Mouse (Mus musculus) effector memory CD4-positive, alpha-beta T cell, adult 7 months (primary cell): ENCODE data around the gene Olfr51. TPM values are rescaled to one million over a fixed set of nuclear protein-coding genes. Genes with fewer than 3 reads are reported as not detected.

Experiments used
- polyA plus RNA-seq: library from polyadenylated mRNA; unstranded; fragments of 100-300 nt; shearing (Covaris generic); gene quantifications from one replicate; pipeline ENCODE4 v1.2.1, GENCODE M21; 2017

Gene Olfr51
- polyA plus RNA-seq: 0.76 TPM

GRCm38 (mm10) chr11:51003296-51003695 is at the start of gene Olfr51:
TSS of gene Olfr51 (plus strand) at chr11:51003596.

GRCm38 (mm10) chr11:50953665-50954064 is 49.7 kb upstream of the Olfr51 start, which contains the start of gene Prop1:
TSS of gene Prop1 (minus strand) at chr11:50953765.

GRCm38 (mm10) chr11:50966230-50966629 is 37.2 kb upstream of the Olfr51 start, which contains the start of gene Olfr1378:
TSS of gene Olfr1378 (plus strand) at chr11:50966530.

GRCm38 (mm10) chr11:50981667-50982066 is 21.7 kb upstream of the Olfr51 start, which contains the start of gene Olfr1377:
TSS of gene Olfr1377 (plus strand) at chr11:50981967.

GRCm38 (mm10) chr11:51013936-51014335 is 10.5 kb downstream of the Olfr51 start, which contains the start of gene Olfr54:
TSS of gene Olfr54 (plus strand) at chr11:51014236.

GRCm38 (mm10) chr11:51047809-51048208 is 44.4 kb downstream of the Olfr51 start, which contains the start of gene Olfr1375:
TSS of gene Olfr1375 (plus strand) at chr11:51048109.

GRCm38 (mm10) chr11:51059151-51059571 is 55.8 kb downstream of the Olfr51 start, which contains the start of gene Zfp354a:
TSS of gene Zfp354a (plus strand) at chr11:51059257.

Other genes with a start within 250 kb of the Olfr51 start
- 4.1 TPM for gene Zfp354c, start 175.9 kb upstream of the Olfr51 start, polyA plus RNA-seq
- gene Zfp879, start 162.0 kb upstream of the Olfr51 start, polyA plus RNA-seq: not detected
- gene Grm6, start 152.9 kb upstream of the Olfr51 start, polyA plus RNA-seq: 0.29 TPM
- not detected for gene Zfp454, start 115.9 kb upstream of the Olfr51 start, polyA plus RNA-seq
- not detected for gene Zfp2, start 87.4 kb upstream of the Olfr51 start, polyA plus RNA-seq
- not detected for gene Zfp354b, start 72.0 kb upstream of the Olfr51 start, polyA plus RNA-seq
- not detected for gene 4933414I15Rik, start 59.8 kb upstream of the Olfr51 start, polyA plus RNA-seq
- not detected for gene Prop1, start 49.8 kb upstream of the Olfr51 start, polyA plus RNA-seq
- not detected for gene Olfr1378, start 37.1 kb upstream of the Olfr51 start, polyA plus RNA-seq
- not detected for gene Olfr1377, start 21.6 kb upstream of the Olfr51 start, polyA plus RNA-seq
- 0.34 TPM for gene Olfr54, start 10.6 kb downstream of the Olfr51 start, polyA plus RNA-seq
- not detected for gene Olfr1375, start 44.5 kb downstream of the Olfr51 start, polyA plus RNA-seq
- gene Zfp354a, start 55.7 kb downstream of the Olfr51 start, polyA plus RNA-seq: 0.10 TPM
- gene Gm12569, start 216.9 kb downstream of the Olfr51 start, polyA plus RNA-seq: not detected